Mouse (Mus musculus) hindbrain, embryonic 14.5 days (tissue): ENCODE measurements at regions not wholly inside any gene's neighbourhood (a gene's known extent, or its start where the extent isn't known, plus 50 kb on each side); places are given as distances from the start of the nearest gene placed in this dataset.
A peak's percentile ranks its signal among the peaks of the same experiment; 100 is the strongest.

Source experiments
- ATAC-seq: fragments of 200-750 bp; cut with Nextera tagmentation; 2 replicates; pipeline ENCODE4 v1.8.0; 2017; ENCODE audit warnings: moderate number of reproducible peaks, mild to moderate bottlenecking, moderate TSS enrichment, moderate library complexity; ENCODE audit not compliant: low FRiP score
- DNase-seq: peaks from one replicate; pipeline ENCODE4 v3.0.0-alpha.2; 2015; ENCODE audit warnings: low spot score
- H3K27ac ChIP-seq: fragments of 300-500 bp; sonication (generic); 2 replicates; pipeline ENCODE4 v1.5.1; 2014; ENCODE audit warnings: mild to moderate bottlenecking, moderate library complexity
- H3K27me3 ChIP-seq: fragments of 300-500 bp; sonication (generic); 2 replicates; pipeline ENCODE4 v1.6.1; 2014; ENCODE audit warnings: mild to moderate bottlenecking, low read length, mixed read lengths; ENCODE audit not compliant: control insufficient read depth, insufficient read depth
- H3K36me3 ChIP-seq: fragments of 300-500 bp; sonication (generic); replicated peaks from 2 replicates; pipeline ENCODE4 v1.6.1; 2014; ENCODE audit not compliant: control insufficient read depth, insufficient read depth
- H3K4me1 ChIP-seq: fragments of 300-500 bp; sonication (generic); replicated peaks from 2 replicates; pipeline ENCODE4 v1.6.1; 2014; ENCODE audit warnings: antibody characterized with exemption, low read length, mixed read lengths; ENCODE audit not compliant: control insufficient read depth, insufficient read depth
- H3K4me2 ChIP-seq: fragments of 300-500 bp; sonication (generic); replicated peaks from 2 replicates; pipeline ENCODE4 v1.6.1; 2014; ENCODE audit warnings: mild to moderate bottlenecking, moderate library complexity
- H3K4me3 ChIP-seq: fragments of 300-500 bp; sonication (generic); replicated peaks from 2 replicates; pipeline ENCODE4 v1.5.1; 2014; ENCODE audit warnings: mild to moderate bottlenecking, low read length
- H3K9ac ChIP-seq: fragments of 300-500 bp; sonication (generic); 2 replicates; pipeline ENCODE4 v1.6.1; 2014
- H3K9me3 ChIP-seq: fragments of 300-500 bp; sonication (generic); 2 replicates; pipeline ENCODE4 v1.6.1; 2016; ENCODE audit warnings: low read length; ENCODE audit not compliant: control insufficient read depth
- WGBS: fragments of 180-500 bp; shearing (Covaris S2); extraction: QIAGEN DNeasy Blood & Tissue Kit; methylation state at CpG from one replicate; pipeline ENCODE4 v1.1.7; 2014; 5-methylcytosine and 5-hydroxymethylcytosine counted together

- H3K4me2 ChIP-seq = no peak overlapping the region
- no peak overlapping the region for H3K27ac ChIP-seq
- no peaks in the 10 kb centered on the region for H3K27me3 ChIP-seq
- H3K4me1 ChIP-seq = no peaks in the 10 kb centered on the region
- no peaks in the 10 kb centered on the region for H3K36me3 ChIP-seq
- 74% methylated on average over 4 of the region's 4 CpGs for WGBS
- H3K9me3 ChIP-seq = no peaks in the 10 kb centered on the region
- H3K9ac ChIP-seq = no peak overlapping the region
- H3K4me3 ChIP-seq = no peak overlapping the region
- DNase-seq = no peak
- no peak for ATAC-seq
These were observed 328.9 kb upstream of the Adamts9 start for GRCm38 (mm10) chr6:93272206-93272605.

- no peak for ATAC-seq
These were observed 323.5 kb upstream of the Adamts9 start for GRCm38 (mm10) chr6:93266826-93267225.

GRCm38 (mm10) chr6:93265164-93265563 is 321.9 kb upstream of the Adamts9 start:
- H3K27me3 ChIP-seq = no peaks in the 10 kb centered on the region
- 93% methylated on average over 2 of the region's 2 CpGs for WGBS
- H3K27ac ChIP-seq = no peak overlapping the region
- H3K4me2 ChIP-seq = no peak overlapping the region
- H3K4me3 ChIP-seq = no peak overlapping the region
- ATAC-seq = no peak
- H3K9me3 ChIP-seq = no peaks in the 10 kb centered on the region
- no peaks in the 10 kb centered on the region for H3K36me3 ChIP-seq
- H3K4me1 ChIP-seq = no peaks in the 10 kb centered on the region
- H3K9ac ChIP-seq = no peak overlapping the region
- DNase-seq = no peak

More at GRCm38 (mm10) chr6:93266826-93267225, 323.5 kb upstream of the Adamts9 start:
- Histone ChIP-seq H3K4me1 (no peaks in the 10 kb centered on the region), H3K27ac (no peak overlapping the region), H3K36me3 (no peaks in the 10 kb centered on the region), H3K9me3 (no peaks in the 10 kb centered on the region), H3K4me2 (no peak overlapping the region), H3K9ac (no peak overlapping the region), H3K4me3 (no peak overlapping the region), H3K27me3 (no peaks in the 10 kb centered on the region)
- no peak for DNase-seq
- WGBS = 84% methylated on average over 5 of the region's 5 CpGs

GRCm38 (mm10) chr6:93260827-93261226 is 317.5 kb upstream of the Adamts9 start:
- H3K9ac ChIP-seq = no peak overlapping the region
- 86% methylated on average over 4 of the region's 4 CpGs for WGBS
- H3K4me3 ChIP-seq = no peak overlapping the region
- ATAC-seq = no peak
- no peaks in the 10 kb centered on the region for H3K27me3 ChIP-seq
- no peaks in the 10 kb centered on the region for H3K36me3 ChIP-seq
- H3K4me1 ChIP-seq = no peaks in the 10 kb centered on the region
- no peak for DNase-seq
- H3K4me2 ChIP-seq = no peak overlapping the region
- H3K9me3 ChIP-seq = no peaks in the 10 kb centered on the region
- no peak overlapping the region for H3K27ac ChIP-seq

GRCm38 (mm10) chr6:93257130-93257841 is 314.0 kb upstream of the Adamts9 start:
- 86% methylated on average over 5 of the region's 5 CpGs for WGBS
- H3K4me3 ChIP-seq = no peak overlapping the region
- H3K4me2 ChIP-seq = no peak overlapping the region
- no peaks in the 10 kb centered on the region for H3K36me3 ChIP-seq
- H3K4me1 ChIP-seq = no peaks in the 10 kb centered on the region
- no peak overlapping the region for H3K9ac ChIP-seq
- DNase-seq (no peak), ATAC-seq (no peak)
- no peak overlapping the region for H3K27ac ChIP-seq
- no peaks in the 10 kb centered on the region for H3K27me3 ChIP-seq
- no peaks in the 10 kb centered on the region for H3K9me3 ChIP-seq

GRCm38 (mm10) chr6:93253746-93254145 is 310.5 kb upstream of the Adamts9 start:
- peak; percentile 32 for DNase-seq
- WGBS = 63% methylated on average over 7 of the region's 7 CpGs
- Histone ChIP-seq H3K4me1 (no peaks in the 10 kb centered on the region), H3K9ac (no peak overlapping the region), H3K4me3 (no peak overlapping the region), H3K27ac (no peak overlapping the region), H3K36me3 (no peaks in the 10 kb centered on the region), H3K9me3 (no peaks in the 10 kb centered on the region), H3K27me3 (no peaks in the 10 kb centered on the region), H3K4me2 (no peak overlapping the region)
- no peak for ATAC-seq

- Histone ChIP-seq H3K36me3 (no peaks in the 10 kb centered on the region), H3K9ac (no peak overlapping the region), H3K9me3 (no peaks in the 10 kb centered on the region), H3K4me1 (no peaks in the 10 kb centered on the region), H3K27ac (no peak overlapping the region), H3K4me3 (no peak overlapping the region), H3K4me2 (no peak overlapping the region), H3K27me3 (no peaks in the 10 kb centered on the region)
- 93% methylated on average over 4 of the region's 4 CpGs for WGBS
- ATAC-seq (no peak), DNase-seq (no peak)
These were observed 305.7 kb upstream of the Adamts9 start for GRCm38 (mm10) chr6:93248973-93249372.

- Histone ChIP-seq H3K4me3 (no peak overlapping the region), H3K27me3 (no peaks in the 10 kb centered on the region), H3K4me2 (no peak overlapping the region), H3K27ac (no peak overlapping the region), H3K4me1 (no peaks in the 10 kb centered on the region), H3K9ac (no peak overlapping the region), H3K36me3 (no peaks in the 10 kb centered on the region), H3K9me3 (no peaks in the 10 kb centered on the region)
- 80% methylated on average over 6 of the region's 6 CpGs for WGBS
- DNase-seq = no peak
- ATAC-seq = no peak
These were observed 303.4 kb upstream of the Adamts9 start for GRCm38 (mm10) chr6:93246498-93247242.

GRCm38 (mm10) chr6:93235550-93235949 is 292.3 kb upstream of the Adamts9 start:
- Histone ChIP-seq H3K27ac (no peak overlapping the region), H3K9me3 (no peaks in the 10 kb centered on the region), H3K4me1 (no peaks in the 10 kb centered on the region), H3K4me2 (no peak overlapping the region), H3K9ac (no peak overlapping the region), H3K27me3 (no peaks in the 10 kb centered on the region), H3K4me3 (no peak overlapping the region), H3K36me3 (no peaks in the 10 kb centered on the region)
- ATAC-seq (no peak), DNase-seq (no peak)
- WGBS = 69% methylated on average over 5 of the region's 5 CpGs
